Mouse (Mus musculus): ENCODE measurements around the gene Zfp668.

The Zfp668 gene

GRCm38 (mm10) chr7:127876467-127877348 is at the start of gene Zfp668:
Gene Zfp668, minus strand, starts transcription at chr7:127876828.
- peak; percentile 92 for DNase-seq (ENCODE audit: low read depth, low spot score)
- Histone ChIP-seq H3K27me3 (ENCODE audit: control insufficient read depth, insufficient read depth, low read length, poor library complexity, severe bottlenecking) (no peaks in the 10 kb centered on the region), H3K36me3 (ENCODE audit: control insufficient read depth, insufficient read depth, low read length, poor library complexity, severe bottlenecking) (peaks cover 13% of the 10 kb centered on the region)

GRCm38 (mm10) chr7:127926066-127926465 is 49.4 kb upstream of the Zfp668 start:
- no peaks in the 10 kb centered on the region for H3K27me3 ChIP-seq (ENCODE audit: control insufficient read depth, insufficient read depth, low read length, poor library complexity, severe bottlenecking)
- no peaks in the 10 kb centered on the region for H3K36me3 ChIP-seq (ENCODE audit: control insufficient read depth, insufficient read depth, low read length, poor library complexity, severe bottlenecking)
- no peak for DNase-seq (ENCODE audit: low read depth, low spot score)

- no peaks in the 10 kb centered on the region for H3K27me3 ChIP-seq (ENCODE audit: control insufficient read depth, insufficient read depth, low read length, poor library complexity, severe bottlenecking)
- DNase-seq (ENCODE audit: low read depth, low spot score): no peak
- H3K36me3 ChIP-seq (ENCODE audit: control insufficient read depth, insufficient read depth, low read length, poor library complexity, severe bottlenecking): no peaks in the 10 kb centered on the region
These were observed 48.6 kb upstream of the Zfp668 start for GRCm38 (mm10) chr7:127925252-127925651.

- Histone ChIP-seq H3K27me3 (ENCODE audit: control insufficient read depth, insufficient read depth, low read length, poor library complexity, severe bottlenecking) (no peaks in the 10 kb centered on the region), H3K36me3 (ENCODE audit: control insufficient read depth, insufficient read depth, low read length, poor library complexity, severe bottlenecking) (no peaks in the 10 kb centered on the region)
- no peak for DNase-seq (ENCODE audit: low read depth, low spot score)
These were observed 47.1 kb upstream of the Zfp668 start for GRCm38 (mm10) chr7:127923714-127924113.

GRCm38 (mm10) chr7:127922451-127923275 is 46.0 kb upstream of the Zfp668 start:
- DNase-seq (ENCODE audit: low read depth, low spot score): peak; percentile 71
- no peaks in the 10 kb centered on the region for H3K36me3 ChIP-seq (ENCODE audit: control insufficient read depth, insufficient read depth, low read length, poor library complexity, severe bottlenecking)
- no peaks in the 10 kb centered on the region for H3K27me3 ChIP-seq (ENCODE audit: control insufficient read depth, insufficient read depth, low read length, poor library complexity, severe bottlenecking)

GRCm38 (mm10) chr7:127921516-127921915 is 44.9 kb upstream of the Zfp668 start:
- DNase-seq (ENCODE audit: low read depth, low spot score): no peak
- H3K36me3 ChIP-seq (ENCODE audit: control insufficient read depth, insufficient read depth, low read length, poor library complexity, severe bottlenecking): 0 out of 2 replicates have a peak, but pooled peaks cover 2% of the 10 kb centered on the region
- no peaks in the 10 kb centered on the region for H3K27me3 ChIP-seq (ENCODE audit: control insufficient read depth, insufficient read depth, low read length, poor library complexity, severe bottlenecking)

GRCm38 (mm10) chr7:127919290-127919689 is 42.7 kb upstream of the Zfp668 start:
- peak; percentile 58 for DNase-seq (ENCODE audit: low read depth, low spot score)
- H3K36me3 ChIP-seq (ENCODE audit: control insufficient read depth, insufficient read depth, low read length, poor library complexity, severe bottlenecking): peaks cover 2% of the 10 kb centered on the region; the same call in 1 of the 2 replicates
- no peaks in the 10 kb centered on the region for H3K27me3 ChIP-seq (ENCODE audit: control insufficient read depth, insufficient read depth, low read length, poor library complexity, severe bottlenecking)

GRCm38 (mm10) chr7:127918203-127918602 is 41.6 kb upstream of the Zfp668 start:
- Histone ChIP-seq H3K27me3 (ENCODE audit: control insufficient read depth, insufficient read depth, low read length, poor library complexity, severe bottlenecking) (no peaks in the 10 kb centered on the region), H3K36me3 (ENCODE audit: control insufficient read depth, insufficient read depth, low read length, poor library complexity, severe bottlenecking) (peaks cover 2% of the 10 kb centered on the region; the same call in 1 of the 2 replicates)
- DNase-seq (ENCODE audit: low read depth, low spot score): peak; percentile 81

- peaks cover 2% of the 10 kb centered on the region; the same call in 1 of the 2 replicates for H3K36me3 ChIP-seq (ENCODE audit: control insufficient read depth, insufficient read depth, low read length, poor library complexity, severe bottlenecking)
- DNase-seq (ENCODE audit: low read depth, low spot score): peak; percentile 35
These were observed 38.7 kb upstream of the Zfp668 start for GRCm38 (mm10) chr7:127915293-127915692.

GRCm38 (mm10) chr7:127912938-127913337 is 36.3 kb upstream of the Zfp668 start:
- H3K36me3 ChIP-seq (ENCODE audit: control insufficient read depth, insufficient read depth, low read length, poor library complexity, severe bottlenecking): peaks cover 4% of the 10 kb centered on the region; the same call in 1 of the 2 replicates
- H3K27me3 ChIP-seq (ENCODE audit: control insufficient read depth, insufficient read depth, low read length, poor library complexity, severe bottlenecking): no peaks in the 10 kb centered on the region
- no peak for DNase-seq (ENCODE audit: low read depth, low spot score)

More at GRCm38 (mm10) chr7:127915293-127915692, 38.7 kb upstream of the Zfp668 start:
- H3K27me3 ChIP-seq (ENCODE audit: control insufficient read depth, insufficient read depth, low read length, poor library complexity, severe bottlenecking): no peaks in the 10 kb centered on the region

GRCm38 (mm10) chr7:127912190-127912871 is 35.7 kb upstream of the Zfp668 start, which contains the start of gene Kat8:
Gene Kat8, plus strand, starts transcription at chr7:127912516.
- Histone ChIP-seq H3K27me3 (ENCODE audit: control insufficient read depth, insufficient read depth, low read length, poor library complexity, severe bottlenecking) (no peaks in the 10 kb centered on the region), H3K36me3 (ENCODE audit: control insufficient read depth, insufficient read depth, low read length, poor library complexity, severe bottlenecking) (peaks cover 7% of the 10 kb centered on the region; the same call in 1 of the 2 replicates)
- DNase-seq (ENCODE audit: low read depth, low spot score): peak; percentile 90

GRCm38 (mm10) chr7:127908656-127909055 is 32.0 kb upstream of the Zfp668 start:
- DNase-seq (ENCODE audit: low read depth, low spot score): no peak
- H3K36me3 ChIP-seq (ENCODE audit: control insufficient read depth, insufficient read depth, low read length, poor library complexity, severe bottlenecking): peaks cover 10% of the 10 kb centered on the region; the same call in 1 of the 2 replicates
- H3K27me3 ChIP-seq (ENCODE audit: control insufficient read depth, insufficient read depth, low read length, poor library complexity, severe bottlenecking): no peaks in the 10 kb centered on the region

- DNase-seq (ENCODE audit: low read depth, low spot score): no peak
- no peaks in the 10 kb centered on the region for H3K27me3 ChIP-seq (ENCODE audit: control insufficient read depth, insufficient read depth, low read length, poor library complexity, severe bottlenecking)
- peaks cover 10% of the 10 kb centered on the region; the same call in 1 of the 2 replicates for H3K36me3 ChIP-seq (ENCODE audit: control insufficient read depth, insufficient read depth, low read length, poor library complexity, severe bottlenecking)
These were observed 31.3 kb upstream of the Zfp668 start for GRCm38 (mm10) chr7:127907939-127908338.

Measured in splenic B cell, adult 2 months (primary cell).